Mouse (Mus musculus): ENCODE results near the gene Mex3a.

Mex3a gene

GRCm38 (mm10) chr3:88505081-88505480 lies 27.1 kb upstream of the Mex3a start:
- no peak for DNase-seq (ENCODE audit: low spot score in 2 of 2)

DNA sequence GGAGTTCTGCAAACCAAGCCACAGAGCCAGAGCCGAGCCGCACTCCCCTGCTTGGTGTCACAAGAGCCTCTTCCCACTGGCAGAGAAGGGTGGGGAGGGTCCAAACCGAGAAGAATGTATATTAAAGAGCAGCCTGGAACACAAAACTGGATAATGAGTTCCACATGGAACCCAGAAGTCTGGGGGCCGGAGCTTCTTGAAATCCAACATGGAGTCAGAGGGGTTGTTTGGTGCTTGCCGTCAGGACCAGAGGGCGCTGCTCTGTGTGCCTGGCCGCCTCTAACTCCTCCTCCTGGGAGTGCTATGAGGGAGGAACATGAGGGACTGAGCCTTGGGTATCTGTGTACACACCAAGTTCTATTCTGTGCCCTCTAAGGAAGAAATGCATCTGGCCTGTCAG lies 26.4 kb upstream of the Mex3a start:
- no peak for DNase-seq (ENCODE audit: low spot score in 2 of 2)

DNA sequence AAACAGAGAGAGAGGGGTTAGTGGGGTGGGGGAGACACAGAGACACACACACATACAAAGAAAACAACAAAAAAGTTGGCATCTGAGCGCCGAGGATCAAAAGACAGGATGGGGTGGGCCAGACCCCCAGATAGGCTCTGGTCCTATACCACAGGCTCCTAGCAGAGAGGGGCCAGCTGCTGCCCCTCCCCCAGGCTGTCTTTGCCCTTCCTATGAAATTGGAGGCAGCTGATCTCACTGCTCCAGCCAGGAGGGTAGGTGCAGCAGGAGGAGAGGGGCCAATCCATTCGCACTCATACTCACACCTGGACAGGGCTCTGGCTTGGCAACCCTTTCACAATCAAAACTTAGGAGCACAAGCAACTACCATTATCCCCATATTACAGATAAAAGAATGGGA lies 22.9 kb upstream of the Mex3a start:
- DNase-seq (ENCODE audit: low spot score in 2 of 2), result no peak

- DNase-seq (ENCODE audit: low spot score in 2 of 2), result peak; percentile 88 to 95
These were observed 22.3 kb upstream of the Mex3a start, which contains the start of gene Lmna for GRCm38 (mm10) chr3:88509692-88510420. Gene Lmna (minus strand): TSS chr3:88509956.

DNA sequence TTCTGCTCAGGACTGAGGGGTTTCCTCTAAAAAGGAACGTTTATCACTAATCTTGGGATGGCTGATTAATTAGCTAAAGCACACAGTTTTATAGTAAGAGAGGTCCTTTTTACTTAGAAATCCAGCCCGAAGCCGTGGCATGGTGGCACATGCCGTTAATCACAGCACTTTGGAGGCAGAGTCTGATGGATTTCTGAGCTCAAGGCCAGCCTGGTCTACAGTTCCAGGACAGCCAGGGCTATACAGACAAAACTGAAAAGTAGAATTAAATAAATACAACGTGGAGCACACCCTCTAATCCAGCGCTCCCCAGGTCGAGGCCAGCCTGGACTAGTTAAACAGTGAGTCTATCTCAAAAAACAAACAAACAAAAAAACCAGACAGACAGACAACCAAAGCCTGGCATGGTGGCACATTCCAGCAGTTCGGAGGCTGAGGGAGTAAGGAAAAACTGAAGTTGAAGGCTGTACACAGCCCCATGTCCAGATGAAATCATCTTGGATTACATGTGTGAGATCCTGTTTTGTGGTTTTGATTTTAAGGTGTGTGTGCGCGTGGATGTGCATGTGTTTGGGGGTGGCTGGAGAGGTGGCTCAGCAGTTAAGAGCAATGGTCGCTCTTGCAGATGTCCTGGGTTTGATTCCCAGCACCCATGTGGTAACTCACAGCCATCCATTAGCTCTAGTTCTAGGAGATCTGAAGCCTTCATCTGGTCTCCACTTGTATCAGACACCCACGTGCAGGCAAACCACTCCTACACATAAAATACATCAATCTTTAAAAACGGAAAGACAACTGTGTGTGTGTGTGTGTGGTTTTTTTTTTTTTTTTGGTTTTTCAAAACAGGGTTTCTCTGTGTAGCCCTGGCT lies 21.5 kb upstream of the Mex3a start:
- no peak for DNase-seq (ENCODE audit: low spot score in 2 of 2)

DNA sequence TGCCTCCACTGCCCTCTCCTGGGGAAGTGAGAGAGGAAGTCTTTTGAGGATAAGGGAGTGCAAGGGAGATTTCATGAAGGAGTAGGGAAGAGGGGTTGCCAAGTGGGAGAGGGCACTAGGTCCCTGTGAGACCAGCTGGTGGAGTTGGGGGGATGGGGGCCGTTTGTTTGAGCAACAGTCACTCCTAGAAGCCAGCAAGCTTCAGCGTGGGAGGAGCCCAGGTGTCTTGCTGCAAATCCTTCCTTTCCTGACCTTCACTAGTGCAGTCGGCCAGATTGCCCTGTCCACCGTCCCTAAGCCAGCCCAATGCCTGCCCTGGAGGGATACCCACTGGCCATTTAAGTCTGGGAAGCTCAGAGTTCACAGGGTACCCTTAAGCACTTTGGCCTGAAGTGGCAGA lies 20.6 kb upstream of the Mex3a start:
- no peak for DNase-seq (ENCODE audit: low spot score in 2 of 2)

DNA sequence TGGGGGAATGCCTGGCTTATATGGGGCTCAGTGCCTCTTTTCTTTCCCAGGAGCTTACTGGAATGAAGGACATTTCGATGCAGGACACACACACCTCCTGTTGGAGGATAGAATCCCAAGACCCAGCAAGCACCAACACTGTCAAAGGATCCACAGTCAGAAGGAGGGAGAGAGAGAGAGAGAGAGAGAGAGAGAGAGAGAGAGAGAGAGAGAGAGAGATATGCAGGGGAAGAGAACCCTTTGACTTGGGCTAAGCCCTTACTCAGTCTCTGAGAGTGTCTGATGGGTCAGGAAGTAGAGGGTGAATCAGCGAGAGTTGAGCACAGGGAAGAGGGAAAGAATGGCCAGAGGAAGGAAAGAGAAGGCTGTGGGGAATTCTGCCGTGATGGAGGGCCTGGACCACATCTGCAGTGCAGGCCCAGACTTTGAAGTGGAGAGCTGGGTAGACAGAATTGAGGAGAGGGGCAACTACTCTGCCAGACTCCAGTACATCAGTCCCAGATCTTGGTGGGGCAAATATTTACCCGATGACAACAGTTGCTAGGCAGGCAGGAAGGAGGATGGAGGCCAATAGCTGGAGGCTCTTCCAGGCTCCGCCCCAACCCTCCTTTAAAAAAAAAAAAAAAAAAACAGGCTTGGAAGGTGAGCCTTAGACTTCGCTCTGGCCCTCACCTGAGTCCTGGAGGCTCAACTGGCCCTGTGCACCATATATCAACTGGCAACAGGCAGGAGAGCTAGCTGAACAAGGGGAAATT lies 19.9 kb upstream of the Mex3a start:
- no peak for DNase-seq (ENCODE audit: low spot score in 2 of 2)

DNA sequence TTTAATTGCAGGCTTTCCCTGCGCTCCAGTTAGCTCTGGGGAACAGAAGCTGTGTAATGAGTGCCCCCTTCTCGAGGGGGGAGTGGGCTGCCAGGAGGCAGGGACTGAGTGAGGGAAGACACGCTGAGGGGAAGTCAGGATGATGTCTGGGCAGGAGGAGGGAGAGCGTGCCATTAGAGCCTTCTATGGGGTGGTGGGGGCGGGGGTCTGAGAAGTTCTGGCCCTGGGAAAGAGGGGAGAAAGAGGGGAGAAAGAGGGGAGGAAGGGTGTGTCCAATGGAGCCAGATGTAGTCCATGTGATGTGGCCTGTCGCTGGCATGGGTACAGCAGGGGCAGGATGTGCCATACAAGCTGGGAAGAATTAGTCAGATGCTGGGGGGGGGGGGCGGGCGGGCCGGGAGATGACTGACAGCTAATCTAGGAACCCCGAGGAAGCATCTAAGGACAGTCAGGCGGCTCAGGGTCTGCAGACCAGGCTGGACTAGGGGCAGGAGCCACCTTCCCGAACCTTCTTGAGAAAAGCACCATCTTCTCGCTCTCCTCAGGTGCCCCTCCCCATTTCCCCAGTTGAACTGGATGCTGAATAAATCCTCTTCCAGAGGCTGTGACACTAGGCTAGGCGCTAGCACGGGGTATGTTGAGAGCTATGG lies 19.2 kb upstream of the Mex3a start:
- DNase-seq (ENCODE audit: low spot score in 2 of 2), result no peak

GRCm38 (mm10) chr3:88513546-88514115 lies 18.6 kb upstream of the Mex3a start:
- no peak for DNase-seq (ENCODE audit: low spot score in 2 of 2)

DNA sequence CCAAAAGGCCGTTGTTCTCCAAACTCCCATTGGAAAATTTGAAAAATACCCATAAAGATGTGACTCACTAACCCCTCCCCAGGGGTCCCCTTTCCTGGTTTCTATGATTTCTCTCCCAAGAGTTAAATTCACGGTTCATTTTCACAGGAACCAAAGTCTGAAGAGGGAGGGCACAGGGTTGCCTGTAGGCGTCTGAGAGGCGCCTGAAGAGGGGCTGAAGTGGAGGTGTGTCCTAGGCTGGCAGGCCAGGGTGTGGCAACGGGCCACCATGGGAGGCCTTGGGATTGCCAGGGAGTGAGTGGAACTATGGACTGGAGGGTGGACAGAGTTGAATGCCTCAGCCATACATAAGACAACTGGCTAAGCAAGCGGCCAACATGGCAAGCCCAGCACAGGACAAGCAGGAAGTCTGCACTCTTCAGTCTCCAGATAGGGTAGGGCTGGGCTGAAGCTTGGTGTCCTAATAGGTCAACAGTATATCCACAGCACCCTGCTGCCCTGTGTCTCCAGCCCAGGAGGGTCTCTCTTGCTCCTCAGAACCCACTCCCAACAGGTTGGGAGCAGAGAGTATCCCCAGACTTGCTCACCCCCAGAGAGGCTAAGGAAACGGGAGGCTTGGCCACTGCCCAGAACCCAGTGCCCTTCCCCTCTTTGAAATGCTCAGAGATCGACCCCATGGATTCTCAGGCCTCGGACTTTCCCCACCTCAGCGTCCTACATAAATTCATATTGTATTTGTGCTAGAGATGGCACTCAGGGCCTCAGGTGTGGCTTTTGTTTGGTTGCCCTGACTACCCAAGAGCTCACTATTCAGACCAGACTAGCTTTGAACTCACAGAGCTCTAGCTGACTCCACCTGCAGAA lies 17.7 kb upstream of the Mex3a start:
- no peak for DNase-seq (ENCODE audit: low spot score in 2 of 2)

- DNase-seq (ENCODE audit: low spot score in 2 of 2), result no peak
These were observed 17.2 kb upstream of the Mex3a start for GRCm38 (mm10) chr3:88515095-88515386.

DNA sequence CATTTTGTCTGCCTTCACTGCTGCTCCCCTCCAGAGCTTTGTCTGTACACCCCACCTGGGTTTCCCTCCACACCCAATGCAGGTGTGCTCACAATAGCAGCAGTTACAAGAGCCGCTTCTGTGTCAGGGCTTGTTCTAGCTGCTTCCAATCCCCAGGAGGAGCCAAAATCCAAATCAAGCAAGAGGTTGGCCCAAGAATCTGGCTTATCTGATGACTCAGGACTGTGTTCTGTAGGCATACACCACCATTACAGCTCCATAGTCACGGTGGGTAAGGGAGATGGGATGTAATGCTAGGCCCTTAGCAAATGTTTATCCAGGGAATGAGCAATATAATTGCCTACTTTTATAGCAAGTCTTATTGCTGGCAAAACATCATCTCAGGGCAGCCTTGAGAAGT lies 15.8 kb upstream of the Mex3a start:
- no peak for DNase-seq (ENCODE audit: low spot score in 2 of 2)

DNA sequence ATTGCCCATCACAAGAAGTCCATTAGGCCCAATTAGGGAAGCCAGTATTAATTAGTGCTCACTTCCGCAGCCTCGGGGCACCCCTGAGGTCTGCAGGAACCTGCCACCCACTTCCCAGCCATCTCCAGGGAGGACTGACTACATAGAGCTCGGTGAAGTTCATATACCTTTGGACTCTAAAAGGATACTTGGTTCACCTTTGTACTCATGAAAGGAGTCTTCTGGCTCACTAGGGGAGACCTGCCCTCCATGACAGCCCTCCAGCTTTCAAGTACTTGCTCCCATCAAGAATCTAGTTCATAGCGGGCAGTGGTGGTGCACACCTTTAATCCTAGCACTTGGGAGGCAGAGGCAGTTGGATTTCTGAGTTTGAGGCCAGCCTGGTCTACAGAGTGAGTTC lies 13.8 kb upstream of the Mex3a start:
- no peak for DNase-seq (ENCODE audit: low spot score in 2 of 2)

DNA sequence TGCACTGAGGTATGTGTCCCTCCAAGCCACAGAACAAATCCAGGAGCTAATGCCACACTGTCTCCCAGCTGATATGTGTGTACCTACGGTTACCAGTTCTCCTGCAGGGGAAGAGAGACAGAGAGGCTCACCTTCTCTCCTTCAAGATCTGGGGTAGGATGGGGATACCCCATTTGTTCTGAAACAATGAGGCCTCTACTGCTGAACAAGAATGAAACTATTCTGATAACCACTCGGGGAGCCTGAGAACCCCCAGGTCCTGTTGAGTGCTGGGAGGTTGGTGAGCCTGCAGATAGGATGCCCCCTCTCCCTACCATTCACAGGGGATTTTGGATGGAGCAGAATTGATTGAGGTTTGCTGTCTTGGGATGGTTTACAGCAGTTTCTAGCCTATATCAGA lies 12.1 kb upstream of the Mex3a start:
- DNase-seq (ENCODE audit: low spot score in 2 of 2), result no peak

- DNase-seq (ENCODE audit: low spot score in 2 of 2), result no peak
These were observed 11.0 kb upstream of the Mex3a start for GRCm38 (mm10) chr3:88521156-88521555.

GRCm38 (mm10) chr3:88521803-88522331 lies 10.3 kb upstream of the Mex3a start:
- peak; percentile 61 to 72 for DNase-seq (ENCODE audit: low spot score in 2 of 2)

DNA sequence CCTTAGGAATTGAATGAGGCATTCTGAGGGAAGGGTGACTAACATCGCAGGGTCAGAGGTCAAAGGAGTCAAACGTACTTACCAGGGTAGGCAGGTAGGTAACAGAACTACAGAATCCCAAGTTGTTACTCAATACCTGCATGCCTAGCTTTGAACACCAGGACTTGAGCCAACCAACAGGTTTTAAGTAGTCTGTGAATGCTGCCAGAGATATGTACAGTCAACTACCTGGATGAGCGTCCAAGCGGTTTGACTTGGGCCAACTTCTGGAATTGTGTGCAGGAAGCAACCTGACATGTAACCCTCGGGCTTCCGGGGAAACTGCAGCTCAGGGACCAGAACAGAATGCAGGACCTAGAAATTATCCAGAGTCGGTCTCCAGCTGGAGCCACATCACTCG lies 9.2 kb upstream of the Mex3a start:
- no peak for DNase-seq (ENCODE audit: low spot score in 2 of 2)

- no peak for DNase-seq (ENCODE audit: low spot score in 2 of 2)
These were observed 7.2 kb upstream of the Mex3a start for GRCm38 (mm10) chr3:88525021-88525420.

DNA sequence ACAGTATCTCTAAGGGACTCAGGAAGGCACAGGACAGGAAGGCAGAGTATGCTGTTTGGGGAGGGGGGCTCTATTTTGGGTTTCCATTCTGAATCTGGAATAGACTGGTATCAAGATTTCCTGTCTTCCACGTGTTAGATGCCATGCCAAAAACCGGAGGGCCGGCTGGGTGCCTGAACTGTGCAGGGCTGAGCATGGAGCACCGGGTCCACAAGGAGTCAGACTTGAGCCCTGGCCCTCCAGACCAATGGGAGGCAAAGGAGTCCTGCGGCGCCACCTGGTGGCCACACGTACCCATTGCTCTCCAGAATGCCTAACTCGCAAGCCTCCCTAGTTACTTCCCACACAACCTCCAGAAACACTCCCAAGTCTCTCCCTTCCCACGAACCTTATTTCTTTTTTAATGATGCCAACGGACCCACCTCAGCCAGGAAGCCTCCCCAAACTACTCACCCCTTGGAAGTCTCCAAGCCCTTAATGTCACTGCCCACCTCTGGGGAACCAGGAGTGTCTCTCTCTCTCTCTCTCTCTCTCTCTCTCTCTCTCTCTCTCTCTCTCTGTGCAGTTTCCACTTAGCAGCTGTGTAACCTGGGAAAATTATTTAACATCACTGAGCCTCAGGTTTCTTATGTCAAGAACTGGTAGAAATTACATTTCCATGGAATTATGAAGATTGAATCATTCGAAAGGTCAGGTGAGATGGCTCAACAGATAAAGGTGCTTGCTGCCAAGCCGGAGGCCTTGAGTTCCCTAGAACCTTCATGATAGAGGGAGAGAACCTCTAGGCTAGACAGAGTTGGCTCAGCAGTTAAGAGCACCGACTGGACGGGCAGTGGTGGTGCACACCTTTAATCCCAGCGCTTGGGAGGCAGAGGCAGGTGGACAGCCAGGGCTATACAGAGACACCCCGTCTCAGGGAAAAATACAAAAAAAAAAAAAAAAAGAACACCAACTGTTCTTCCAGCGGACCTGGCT lies 5.8 kb upstream of the Mex3a start:
- peak; percentile 75 to 86 for DNase-seq (ENCODE audit: low spot score in 2 of 2)

Measured in urinary bladder, postnatal 36 days (tissue).